Mouse (Mus musculus): ENCODE data around the gene Pla2g5. TPM values are rescaled to one million over a fixed set of nuclear protein-coding genes. Genes with fewer than 3 reads are reported as not detected.

The Pla2g5 gene
- polyA plus RNA-seq, 1 experiment from 2014 or later = 0.36 TPM

DNA sequence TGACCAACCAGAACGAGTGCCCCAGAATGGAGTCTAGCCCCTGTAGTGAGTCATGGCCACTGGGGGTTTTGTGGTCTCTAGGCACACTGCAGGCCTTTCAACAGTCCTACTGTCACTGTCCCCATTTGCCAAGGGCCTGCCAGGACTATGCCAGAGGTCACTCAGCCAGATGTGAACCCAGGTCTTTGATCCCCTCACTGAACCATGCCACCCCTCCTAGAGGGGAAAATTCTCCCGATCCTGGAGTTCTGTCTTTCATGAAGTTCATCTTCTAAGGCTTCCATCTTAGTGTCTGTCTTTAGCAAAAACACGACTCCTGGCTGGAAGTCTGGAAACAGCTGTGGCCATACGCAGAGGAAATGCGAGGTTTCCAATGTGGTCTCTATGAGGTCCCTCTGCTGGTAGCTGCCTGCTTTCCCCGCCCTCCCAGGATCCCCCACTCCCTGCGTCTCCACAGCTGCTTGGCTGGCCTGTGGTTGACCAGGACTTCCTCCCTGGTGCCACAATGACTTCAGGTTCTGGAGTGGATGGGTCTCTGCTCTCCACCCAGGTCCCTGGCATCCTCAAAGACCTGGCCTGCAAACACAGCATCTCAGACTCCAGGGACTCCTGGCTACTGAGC is 56.3 kb downstream of the Pla2g5 start:
- no peak for ATAC-seq (ENCODE audit: low FRiP score, low TSS enrichment)
- Histone ChIP-seq H3K27ac (ENCODE audit: low read length) (no peak overlapping the region), H3K27me3 (ENCODE audit: insufficient read depth, low read length) (no peaks in the 10 kb centered on the region), H3K4me2 (replicated peaks; ENCODE audit: low read depth, low read length) (no peak overlapping the region), H3K4me1 (ENCODE audit: insufficient read depth, low read length) (peaks cover 9% of the 10 kb centered on the region; the same call in 1 of the 2 replicates), H3K4me3 (ENCODE audit: low read length) (no peak overlapping the region), H3K36me3 (ENCODE audit: insufficient read depth, low read length) (no peaks in the 10 kb centered on the region), H3K9ac (replicated peaks; ENCODE audit: low read length) (no peak overlapping the region), H3K9me3 (ENCODE audit: low read length) (no peaks in the 10 kb centered on the region)
- 57% methylated on average over 7 of the region's 7 CpGs for WGBS

DNA sequence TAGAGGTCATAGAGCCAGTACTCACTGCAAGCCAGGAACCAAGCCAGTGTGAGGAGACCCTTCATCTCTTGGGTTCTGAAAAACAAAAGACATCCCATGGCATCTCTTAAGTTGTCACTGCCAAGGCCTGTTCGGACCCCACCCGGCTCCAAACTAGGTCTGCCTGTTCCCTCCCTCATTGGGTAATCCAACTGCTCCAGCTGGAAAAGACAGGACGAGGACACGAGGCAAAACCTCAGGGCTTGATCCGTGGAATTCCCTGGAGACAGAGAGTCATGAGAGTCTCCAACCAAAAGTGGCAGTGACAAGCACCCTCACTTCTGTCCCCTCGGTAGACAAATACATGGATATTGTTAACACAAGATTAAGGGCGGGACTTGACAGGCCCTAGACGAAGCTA is 57.1 kb downstream of the Pla2g5 start:
- Histone ChIP-seq H3K4me1 (ENCODE audit: insufficient read depth, low read length) (peaks cover 9% of the 10 kb centered on the region; the same call in 1 of the 2 replicates), H3K27me3 (ENCODE audit: insufficient read depth, low read length) (no peaks in the 10 kb centered on the region), H3K9ac (replicated peaks; ENCODE audit: low read length) (no peak overlapping the region), H3K4me3 (ENCODE audit: low read length) (no peak overlapping the region), H3K36me3 (ENCODE audit: insufficient read depth, low read length) (no peaks in the 10 kb centered on the region), H3K9me3 (ENCODE audit: low read length) (no peaks in the 10 kb centered on the region), H3K27ac (ENCODE audit: low read length) (no peak overlapping the region), H3K4me2 (replicated peaks; ENCODE audit: low read depth, low read length) (no peak overlapping the region)
- no peak for ATAC-seq (ENCODE audit: low FRiP score, low TSS enrichment)
- 88% methylated on average over 8 of the region's 8 CpGs for WGBS

DNA sequence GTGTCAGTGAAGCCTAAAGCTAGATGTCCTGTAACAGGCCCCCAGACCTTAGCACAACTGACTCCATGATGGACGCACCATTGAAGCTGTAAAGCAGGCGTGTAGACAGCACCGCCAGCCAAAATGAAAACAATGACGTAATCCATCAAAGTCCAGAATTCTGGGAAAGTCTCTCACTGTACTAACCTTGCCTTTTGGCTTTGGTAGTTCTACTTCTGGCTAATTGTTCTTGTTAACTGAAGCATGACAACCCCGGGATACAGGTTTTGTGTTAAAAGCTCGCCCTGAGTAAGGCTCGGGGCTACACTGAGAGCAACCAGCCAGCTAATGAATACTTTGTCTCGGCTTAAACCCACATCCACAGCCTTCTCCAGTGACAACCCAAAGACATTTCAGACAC is 58.0 kb downstream of the Pla2g5 start:
- 34% methylated on average over 8 of the region's 8 CpGs for WGBS
- Histone ChIP-seq H3K27me3 (ENCODE audit: insufficient read depth, low read length) (no peaks in the 10 kb centered on the region), H3K4me3 (ENCODE audit: low read length) (no peak overlapping the region), H3K4me2 (replicated peaks; ENCODE audit: low read depth, low read length) (no peak overlapping the region), H3K4me1 (ENCODE audit: insufficient read depth, low read length) (peaks cover 15% of the 10 kb centered on the region), H3K27ac (ENCODE audit: low read length) (no peak overlapping the region), H3K36me3 (ENCODE audit: insufficient read depth, low read length) (no peaks in the 10 kb centered on the region), H3K9me3 (ENCODE audit: low read length) (no peaks in the 10 kb centered on the region), H3K9ac (replicated peaks; ENCODE audit: low read length) (no peak overlapping the region)
- ATAC-seq (ENCODE audit: low FRiP score, low TSS enrichment) = no peak

DNA sequence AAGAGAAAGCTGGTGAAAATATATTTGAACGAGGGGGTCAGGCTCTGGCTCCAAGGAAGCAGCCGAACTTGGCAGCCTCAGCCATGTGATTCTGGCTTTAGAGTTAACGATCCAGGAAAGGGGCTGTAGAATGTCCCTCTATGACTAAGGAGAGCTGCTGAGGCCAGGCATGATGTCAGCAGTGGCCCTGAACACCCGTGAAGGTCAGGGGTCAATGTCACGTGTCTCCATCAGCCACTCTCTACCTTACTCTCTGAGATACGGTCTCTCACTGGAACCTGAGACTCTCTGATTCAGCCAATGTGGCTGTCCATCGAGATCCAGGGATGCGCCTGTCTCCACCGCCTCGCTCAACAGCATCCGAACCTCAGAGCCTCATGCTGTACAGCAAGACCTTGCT is 60.4 kb downstream of the Pla2g5 start:
- Histone ChIP-seq H3K36me3 (ENCODE audit: insufficient read depth, low read length) (no peaks in the 10 kb centered on the region), H3K27me3 (ENCODE audit: insufficient read depth, low read length) (no peaks in the 10 kb centered on the region), H3K27ac (ENCODE audit: low read length) (no peak overlapping the region), H3K9me3 (ENCODE audit: low read length) (no peaks in the 10 kb centered on the region), H3K9ac (replicated peaks; ENCODE audit: low read length) (no peak overlapping the region), H3K4me3 (ENCODE audit: low read length) (no peak overlapping the region), H3K4me2 (replicated peaks; ENCODE audit: low read depth, low read length) (no peak overlapping the region), H3K4me1 (ENCODE audit: insufficient read depth, low read length) (peaks cover 26% of the 10 kb centered on the region)
- no peak for ATAC-seq (ENCODE audit: low FRiP score, low TSS enrichment)
- WGBS = 68% methylated on average over 11 of the region's 11 CpGs

DNA sequence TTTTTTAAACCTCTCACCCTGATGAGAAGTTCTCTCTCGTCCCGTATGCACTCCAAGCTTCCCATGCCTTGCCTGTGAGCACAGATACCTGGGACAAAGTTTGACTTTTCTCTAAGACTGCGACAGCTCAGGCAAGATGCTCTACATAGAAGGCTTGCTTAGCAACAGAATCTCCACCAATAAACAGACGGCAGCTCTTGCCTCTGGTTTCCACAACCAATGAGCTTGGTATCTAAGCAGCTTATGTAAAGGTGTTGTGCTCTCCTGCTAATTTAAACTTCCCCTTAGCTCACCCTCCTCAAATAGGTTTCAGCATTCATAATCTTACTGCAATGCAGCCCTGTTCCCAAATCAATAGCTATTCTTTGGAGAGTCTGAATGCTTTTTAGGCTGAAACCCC is 61.7 kb downstream of the Pla2g5 start:
- WGBS = 79% methylated on average over 4 of the region's 4 CpGs
- H3K9me3 ChIP-seq (ENCODE audit: low read length) = no peaks in the 10 kb centered on the region
- ATAC-seq (ENCODE audit: low FRiP score, low TSS enrichment) = no peak
- peaks cover 26% of the 10 kb centered on the region for H3K4me1 ChIP-seq (ENCODE audit: insufficient read depth, low read length)
- H3K4me3 ChIP-seq (ENCODE audit: low read length) = no peak overlapping the region
- H3K4me2 ChIP-seq (replicated peaks; ENCODE audit: low read depth, low read length) = no peak overlapping the region
- H3K27me3 ChIP-seq (ENCODE audit: insufficient read depth, low read length) = no peaks in the 10 kb centered on the region
- no peak overlapping the region for H3K9ac ChIP-seq (replicated peaks; ENCODE audit: low read length)
- no peak overlapping the region for H3K27ac ChIP-seq (ENCODE audit: low read length)
- no peaks in the 10 kb centered on the region for H3K36me3 ChIP-seq (ENCODE audit: insufficient read depth, low read length)

DNA sequence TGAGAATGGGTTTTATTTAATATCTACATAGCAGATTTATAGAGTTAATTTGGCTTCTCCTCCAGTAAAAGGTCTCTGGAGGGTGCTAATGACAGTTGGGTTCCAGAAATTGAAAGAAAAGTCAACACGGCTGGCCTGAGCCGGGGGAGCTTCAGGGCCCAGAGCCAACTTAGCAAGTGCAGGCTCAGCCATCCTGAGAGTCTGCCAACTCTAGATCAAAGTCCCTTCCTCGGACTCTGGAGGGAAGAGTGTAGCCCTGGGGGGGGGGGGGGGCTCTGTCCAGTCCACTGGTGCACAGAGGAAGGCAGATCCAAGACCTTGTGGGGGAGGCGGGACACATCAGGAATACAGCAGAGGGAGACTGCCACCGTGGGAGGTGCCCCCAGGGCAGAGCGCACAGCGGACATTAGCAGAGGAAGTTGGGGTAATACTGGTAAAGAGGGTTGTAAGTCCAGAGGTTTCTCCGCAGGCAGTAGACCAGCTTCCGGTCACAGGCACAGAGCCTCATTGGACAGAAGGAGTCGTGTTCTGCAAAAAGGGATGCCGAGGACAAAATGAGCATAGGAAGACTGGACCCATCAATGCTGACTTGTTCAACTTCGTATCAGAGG is 63.0 kb downstream of the Pla2g5 start:
- Histone ChIP-seq H3K27me3 (ENCODE audit: insufficient read depth, low read length) (no peaks in the 10 kb centered on the region), H3K4me1 (ENCODE audit: insufficient read depth, low read length) (peaks cover 28% of the 10 kb centered on the region), H3K9ac (replicated peaks; ENCODE audit: low read length) (no peak overlapping the region), H3K27ac (ENCODE audit: low read length) (no peak overlapping the region), H3K9me3 (ENCODE audit: low read length) (no peaks in the 10 kb centered on the region), H3K36me3 (ENCODE audit: insufficient read depth, low read length) (no peaks in the 10 kb centered on the region), H3K4me2 (replicated peaks; ENCODE audit: low read depth, low read length) (peak overlapping the region; percentile 26; the same call in 1 of the 2 replicates), H3K4me3 (ENCODE audit: low read length) (no peak overlapping the region)
- WGBS = 29% methylated on average over 12 of the region's 12 CpGs
- peak; percentile 89 for ATAC-seq (ENCODE audit: low FRiP score, low TSS enrichment)

DNA sequence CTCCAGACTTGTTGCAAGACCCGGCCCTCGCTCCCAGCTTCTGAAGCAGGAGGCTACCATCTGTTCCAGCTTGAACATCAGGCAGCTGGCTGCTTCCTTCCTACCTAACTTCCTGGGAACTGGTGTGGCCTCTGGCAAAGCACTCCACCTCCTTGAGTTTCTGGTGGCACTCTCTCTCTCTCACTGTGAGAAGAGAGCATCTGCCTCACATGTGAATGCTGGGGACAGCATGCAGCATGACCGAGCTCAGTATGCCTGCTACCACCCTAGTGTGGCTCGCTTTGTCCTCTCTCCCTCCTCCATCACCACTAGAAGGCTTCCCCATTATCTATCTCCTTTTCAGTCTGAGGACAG is 66.1 kb downstream of the Pla2g5 start:
- no peaks in the 10 kb centered on the region for H3K27me3 ChIP-seq (ENCODE audit: insufficient read depth, low read length)
- H3K36me3 ChIP-seq (ENCODE audit: insufficient read depth, low read length) = no peaks in the 10 kb centered on the region
- ATAC-seq (ENCODE audit: low FRiP score, low TSS enrichment) = no peak
- no peak overlapping the region for H3K4me3 ChIP-seq (ENCODE audit: low read length)
- H3K9ac ChIP-seq (replicated peaks; ENCODE audit: low read length) = no peak overlapping the region
- no peak overlapping the region for H3K27ac ChIP-seq (ENCODE audit: low read length)
- H3K9me3 ChIP-seq (ENCODE audit: low read length) = no peaks in the 10 kb centered on the region
- 69% methylated on average over 4 of the region's 4 CpGs for WGBS
- no peak overlapping the region for H3K4me2 ChIP-seq (replicated peaks; ENCODE audit: low read depth, low read length)
- peaks cover 23% of the 10 kb centered on the region for H3K4me1 ChIP-seq (ENCODE audit: insufficient read depth, low read length)

DNA sequence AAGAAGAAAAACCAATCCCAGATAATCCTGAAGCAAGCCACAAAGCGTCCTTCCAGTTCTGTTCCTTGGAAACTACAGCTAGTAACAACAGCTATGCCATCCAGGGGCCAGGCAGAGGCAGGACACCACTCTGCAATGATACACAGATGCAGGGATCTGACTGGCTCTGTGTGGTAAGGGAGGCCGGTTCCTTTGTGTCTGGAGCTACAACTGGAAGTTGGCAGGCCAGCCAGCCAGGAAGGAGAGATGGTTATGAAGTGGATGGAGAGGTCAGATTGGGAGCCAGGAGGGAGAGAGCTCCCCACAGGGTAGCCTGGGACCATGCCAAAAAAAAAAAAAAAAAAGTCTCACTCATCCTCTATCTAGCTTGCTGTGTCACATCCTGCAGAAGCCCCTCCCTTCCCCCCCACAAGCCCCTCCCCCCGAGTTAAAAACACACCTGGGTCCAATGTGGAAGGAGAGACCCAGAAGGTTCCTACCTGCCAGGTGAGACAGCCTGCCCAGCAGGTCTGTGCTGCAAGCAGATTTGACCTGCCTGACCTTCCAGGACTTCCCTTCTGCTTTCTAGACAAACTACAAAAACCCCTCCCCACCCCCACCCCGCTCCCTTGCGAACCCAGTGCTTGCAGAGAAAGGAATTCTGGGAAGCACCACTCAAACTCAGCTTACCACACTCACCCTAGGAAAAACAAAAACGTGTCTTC is 66.6 kb downstream of the Pla2g5 start:
- no peaks in the 10 kb centered on the region for H3K9me3 ChIP-seq (ENCODE audit: low read length)
- 45% methylated on average over 6 of the region's 6 CpGs for WGBS
- H3K27ac ChIP-seq (ENCODE audit: low read length) = no peak overlapping the region
- peaks cover 23% of the 10 kb centered on the region for H3K4me1 ChIP-seq (ENCODE audit: insufficient read depth, low read length)
- no peak overlapping the region for H3K4me3 ChIP-seq (ENCODE audit: low read length)
- H3K9ac ChIP-seq (replicated peaks; ENCODE audit: low read length) = no peak overlapping the region
- no peak for ATAC-seq (ENCODE audit: low FRiP score, low TSS enrichment)
- no peak overlapping the region for H3K4me2 ChIP-seq (replicated peaks; ENCODE audit: low read depth, low read length)
- no peaks in the 10 kb centered on the region for H3K36me3 ChIP-seq (ENCODE audit: insufficient read depth, low read length)
- no peaks in the 10 kb centered on the region for H3K27me3 ChIP-seq (ENCODE audit: insufficient read depth, low read length)

DNA sequence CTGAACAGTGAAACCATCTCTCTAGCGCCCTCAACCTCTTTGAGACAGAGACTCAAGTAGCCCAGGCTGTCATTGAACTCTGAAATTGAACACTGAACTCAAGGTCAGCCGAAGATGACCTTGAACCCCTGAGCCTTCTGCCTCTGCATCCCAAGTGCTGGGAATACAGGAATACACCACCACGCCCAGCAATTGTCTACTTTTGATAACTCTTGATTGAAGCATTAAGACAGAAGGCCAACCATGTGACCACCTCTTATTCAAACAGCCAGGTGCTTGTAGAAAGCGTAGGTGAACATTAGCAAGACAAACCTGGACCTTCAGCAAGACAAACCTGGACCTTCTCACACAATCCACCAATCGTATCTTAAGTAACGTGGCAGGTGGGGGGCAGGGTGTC is 68.9 kb downstream of the Pla2g5 start:
- Histone ChIP-seq H3K4me2 (replicated peaks; ENCODE audit: low read depth, low read length) (no peak overlapping the region), H3K9ac (replicated peaks; ENCODE audit: low read length) (no peak overlapping the region), H3K27me3 (ENCODE audit: insufficient read depth, low read length) (no peaks in the 10 kb centered on the region), H3K36me3 (ENCODE audit: insufficient read depth, low read length) (no peaks in the 10 kb centered on the region), H3K9me3 (ENCODE audit: low read length) (no peaks in the 10 kb centered on the region), H3K4me1 (ENCODE audit: insufficient read depth, low read length) (peaks cover 8% of the 10 kb centered on the region), H3K4me3 (ENCODE audit: low read length) (no peak overlapping the region), H3K27ac (ENCODE audit: low read length) (no peak overlapping the region)
- no peak for ATAC-seq (ENCODE audit: low FRiP score, low TSS enrichment)
- 90% methylated on average over 6 of the region's 6 CpGs for WGBS

DNA sequence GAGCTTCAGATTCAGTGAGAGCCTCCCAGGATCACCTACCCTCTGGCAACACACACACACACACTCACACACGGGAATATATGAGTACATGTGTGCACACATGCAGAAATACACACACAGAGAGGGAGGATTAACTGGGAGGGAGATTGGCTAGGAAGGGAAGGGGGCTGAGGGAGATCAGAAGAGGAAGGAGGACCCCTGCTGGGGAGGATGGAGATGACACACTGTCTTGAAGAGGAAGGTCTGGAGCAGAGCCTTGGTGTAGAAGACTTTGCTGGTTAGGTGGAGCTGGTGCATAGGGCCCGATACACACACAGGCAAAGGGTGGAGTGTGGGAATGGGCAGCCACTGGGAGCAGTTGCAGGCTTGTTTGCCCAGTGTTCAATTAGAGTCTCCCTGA is 70.0 kb downstream of the Pla2g5 start:
- Histone ChIP-seq H3K9ac (replicated peaks; ENCODE audit: low read length) (no peak overlapping the region), H3K4me3 (ENCODE audit: low read length) (no peak overlapping the region), H3K27ac (ENCODE audit: low read length) (no peak overlapping the region), H3K4me1 (ENCODE audit: insufficient read depth, low read length) (peaks cover 6% of the 10 kb centered on the region; the same call in 1 of the 2 replicates), H3K27me3 (ENCODE audit: insufficient read depth, low read length) (no peaks in the 10 kb centered on the region), H3K9me3 (ENCODE audit: low read length) (no peaks in the 10 kb centered on the region), H3K36me3 (ENCODE audit: insufficient read depth, low read length) (no peaks in the 10 kb centered on the region), H3K4me2 (replicated peaks; ENCODE audit: low read depth, low read length) (no peak overlapping the region)
- no peak for ATAC-seq (ENCODE audit: low FRiP score, low TSS enrichment)
- WGBS = 65% methylated on average over 2 of the region's 2 CpGs

Data from kidney, embryonic 16.5 days (tissue).